Mouse (Mus musculus) gonadal fat pad, adult 2 months (tissue): ENCODE data around the gene Tsfm. TPM values are rescaled to one million over a fixed set of nuclear protein-coding genes. Genes with fewer than 3 reads are reported as not detected.

Experiments used
- DNase-seq: peaks from one replicate; pipeline ENCODE4 v3.0.0-alpha.2; 2012; ENCODE audit warnings: low read depth
- polyA plus RNA-seq: library from polyadenylated mRNA; depleted of rRNA; stranded (reverse); fragments of >200 nt; gene quantifications from 2 replicates; pipeline ENCODE4 v1.2.3, GENCODE M21; 2012

The Tsfm gene
- polyA plus RNA-seq, 1 experiment = 32.9 TPM

DNA sequence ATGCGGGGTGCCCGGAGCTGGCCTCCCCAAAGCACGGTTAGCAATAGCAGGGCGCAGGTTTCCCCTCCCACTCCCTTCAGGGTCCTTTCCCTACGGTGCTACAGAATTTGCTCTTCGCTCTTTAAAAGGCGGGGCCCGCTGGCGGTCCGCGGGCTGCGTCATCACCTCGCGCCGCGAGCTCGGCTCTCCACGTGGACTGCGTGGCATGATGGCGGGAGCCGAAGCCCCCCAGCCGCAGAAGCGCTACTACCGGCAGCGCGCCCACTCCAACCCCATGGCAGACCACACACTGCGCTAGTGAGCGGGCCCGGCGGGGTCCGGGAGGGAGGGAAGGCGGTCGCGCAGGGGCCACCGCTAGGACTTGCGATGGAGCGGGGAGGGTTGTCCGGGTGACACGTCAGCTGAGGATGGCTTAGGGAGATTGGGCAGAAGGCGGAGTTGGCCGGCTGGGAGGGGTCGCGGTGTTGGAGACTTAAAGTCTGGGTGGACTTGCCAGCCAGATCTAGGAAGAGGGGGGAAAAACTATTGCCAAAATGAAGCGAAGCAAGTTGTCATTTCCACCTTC is 11.2 kb upstream of the Tsfm start:
- DNase-seq = no peak

DNA sequence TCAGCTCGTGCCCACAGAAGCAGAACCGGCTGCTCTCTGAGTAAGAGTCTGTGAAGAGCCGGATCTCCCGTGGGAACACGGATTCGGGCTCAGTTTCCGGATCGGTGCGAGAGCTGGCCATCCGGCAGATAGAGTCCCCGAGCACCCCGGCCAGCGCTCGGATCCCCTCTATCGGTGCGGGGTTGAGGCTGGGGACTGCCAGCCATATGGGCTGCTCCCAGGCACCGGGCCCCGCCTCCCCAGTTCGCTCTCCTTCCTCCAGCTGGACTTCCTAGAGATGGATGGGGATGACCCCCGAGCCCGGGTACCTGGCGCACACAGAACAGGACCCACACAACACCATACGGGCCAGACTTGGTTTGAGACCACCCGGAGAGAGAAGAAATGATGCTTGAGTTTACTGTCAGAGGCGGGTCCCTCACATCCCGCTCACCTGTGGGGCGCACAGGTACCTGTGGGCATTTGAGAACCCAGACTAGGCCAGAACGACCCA is 10.7 kb upstream of the Tsfm start, which contains the start of the genes Mettl1 and Eef1akmt3:
Gene Mettl1 (plus strand): TSS at position 141 of the 493 bp plus-strand sequence.
Gene Eef1akmt3 (minus strand): TSS at position 240 of the 493 bp plus-strand sequence.
- no peak for DNase-seq

DNA sequence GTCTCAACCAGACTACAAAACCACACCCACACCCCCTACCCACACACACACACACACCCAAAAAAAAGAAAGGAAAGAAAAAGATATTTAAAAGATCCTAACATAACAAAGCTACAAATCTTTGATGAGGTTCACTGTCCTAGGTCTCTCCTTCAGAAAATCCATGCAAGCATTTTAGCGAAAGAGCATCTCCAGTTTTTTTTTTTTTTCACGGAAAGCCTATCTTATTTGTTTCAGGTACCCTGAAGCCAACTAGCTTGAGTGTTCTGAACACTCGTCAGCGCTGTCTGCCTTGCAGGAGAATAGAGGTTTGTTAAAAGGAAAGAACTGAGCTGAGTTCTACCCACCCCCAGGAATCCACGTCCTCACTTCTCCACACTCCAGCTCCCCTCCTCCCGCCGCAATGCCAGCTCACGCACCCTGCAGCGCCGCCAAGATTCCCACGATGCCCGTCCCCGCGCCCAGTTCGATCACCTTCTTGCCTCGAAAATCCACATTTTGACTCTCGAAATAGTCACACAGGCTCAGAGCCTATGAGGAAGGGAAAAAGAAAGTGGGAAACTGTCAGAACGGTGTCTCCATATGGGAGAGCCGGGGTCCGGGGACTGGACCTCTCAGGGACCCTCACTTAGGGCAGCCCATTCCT is 10.1 kb upstream of the Tsfm start:
- no peak for DNase-seq

DNA sequence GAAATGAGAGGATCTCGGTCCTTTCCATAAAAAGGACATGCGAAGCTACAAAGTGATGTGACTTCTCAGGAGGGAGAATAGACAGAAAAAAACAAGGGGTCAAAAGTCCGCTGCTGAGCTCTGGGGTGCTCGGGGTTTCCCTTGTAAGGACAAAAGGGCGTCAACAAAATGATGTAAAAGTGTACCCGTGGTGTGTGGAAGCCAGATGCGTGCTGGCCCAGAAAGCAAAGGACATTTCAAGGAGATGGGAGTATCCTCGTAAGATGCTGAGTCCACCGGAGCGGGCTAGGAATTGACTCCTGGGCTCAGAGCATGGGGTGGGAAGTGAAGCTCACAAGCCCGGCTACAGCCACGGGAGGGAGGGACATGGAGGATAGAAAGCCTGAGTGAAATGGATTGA is 7.0 kb upstream of the Tsfm start:
- no peak for DNase-seq

DNA sequence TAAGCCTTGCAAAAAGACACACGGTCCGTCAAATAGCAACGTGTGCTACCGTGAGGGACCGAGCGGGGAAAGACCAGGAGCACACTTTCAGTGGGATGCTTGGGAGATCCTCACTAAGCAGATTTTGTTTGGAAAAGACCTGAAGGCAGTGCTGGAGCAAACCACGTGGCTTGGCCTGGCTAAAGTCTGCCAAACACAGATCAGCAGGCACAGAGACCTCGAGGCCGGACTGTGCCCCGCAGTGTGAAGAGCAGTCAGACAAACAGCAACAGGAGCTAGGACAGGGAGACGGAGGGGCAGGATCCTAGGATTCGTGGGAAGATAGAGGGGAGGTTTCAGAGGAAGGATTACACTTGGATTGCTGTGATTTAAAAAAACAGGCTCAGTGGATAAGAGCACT is 5.6 kb upstream of the Tsfm start:
- DNase-seq = no peak

DNA sequence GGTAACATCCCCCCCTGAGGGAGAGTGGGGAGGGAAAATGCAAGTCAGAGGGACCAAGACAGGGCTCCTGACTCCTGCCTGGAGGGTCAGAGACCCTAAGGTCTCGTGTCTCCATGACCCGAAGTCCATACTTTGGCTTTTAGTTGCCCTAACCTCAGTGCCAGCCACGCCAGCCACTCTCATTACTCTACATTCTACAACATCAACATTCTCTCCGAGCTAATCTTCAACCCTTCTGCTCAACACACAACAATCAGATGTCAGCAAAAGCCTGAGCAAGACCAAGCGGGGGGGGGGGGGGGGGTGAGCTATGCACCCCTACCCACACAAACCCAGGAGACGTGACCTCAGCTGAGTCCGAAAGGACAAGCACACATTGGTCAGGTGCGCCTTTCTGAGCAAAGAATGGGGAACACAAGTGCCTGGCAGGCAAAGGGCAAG is 2.7 kb upstream of the Tsfm start:
- no peak for DNase-seq

DNA sequence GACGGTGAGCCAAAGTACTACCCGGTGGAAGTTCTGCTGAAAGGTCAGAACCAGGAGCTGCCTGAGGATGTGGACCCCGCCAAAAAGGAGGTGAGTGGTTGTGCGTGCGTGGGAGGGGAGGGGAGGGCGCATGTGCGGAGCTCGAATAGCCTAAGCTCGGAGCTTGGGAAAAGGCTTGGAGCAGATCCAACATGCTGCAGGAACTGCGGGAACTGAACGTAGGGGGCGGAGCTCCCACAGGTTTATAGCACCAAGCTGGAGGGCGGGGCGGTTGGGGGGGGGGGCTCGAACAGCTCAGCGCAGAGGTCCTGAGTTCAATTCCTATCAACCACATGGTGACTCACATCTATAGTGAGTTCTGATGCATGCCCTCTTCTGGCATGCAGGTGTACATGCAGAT is 12.2 kb downstream of the Tsfm start:
- DNase-seq = no peak

DNA sequence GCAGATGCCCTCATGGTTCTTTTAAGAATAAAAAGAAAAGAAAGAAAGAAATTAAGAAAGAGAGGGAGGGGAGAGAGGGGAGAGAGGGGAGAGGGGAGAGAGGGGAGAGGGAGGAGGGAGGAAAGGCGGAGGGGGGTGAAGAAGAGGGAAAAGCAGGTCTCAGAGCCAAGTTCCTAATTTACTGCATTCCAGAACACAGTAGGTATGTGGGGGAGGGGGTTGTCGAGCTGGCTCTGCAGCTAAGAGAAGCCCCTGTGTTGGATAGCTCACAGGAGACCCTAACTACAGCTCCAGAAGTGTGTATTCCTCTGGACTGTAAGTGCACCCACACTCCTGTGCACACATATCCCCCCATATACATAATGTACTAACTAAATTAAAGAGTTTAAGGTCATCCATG is 13.6 kb downstream of the Tsfm start:
- DNase-seq = no peak

DNA sequence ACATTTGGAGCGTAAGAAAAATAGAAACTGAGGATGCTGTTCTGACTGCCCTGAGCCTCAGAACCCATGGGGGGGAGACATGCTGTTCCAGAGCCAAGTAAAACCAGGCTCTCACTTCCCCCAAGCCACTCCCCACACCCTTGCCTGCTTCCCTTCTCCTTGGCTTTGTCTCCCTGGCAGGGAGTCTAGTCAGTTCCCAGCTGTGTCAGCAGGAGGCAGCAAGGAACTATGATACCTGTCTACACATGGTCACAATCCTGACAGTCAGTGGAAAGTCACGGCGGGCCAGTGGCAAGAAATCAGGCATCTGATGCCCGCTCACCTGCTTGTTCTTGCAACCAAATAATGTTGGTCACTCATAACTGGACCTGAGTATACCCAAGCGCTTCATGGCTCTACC is 14.2 kb downstream of the Tsfm start:
- no peak for DNase-seq

DNA sequence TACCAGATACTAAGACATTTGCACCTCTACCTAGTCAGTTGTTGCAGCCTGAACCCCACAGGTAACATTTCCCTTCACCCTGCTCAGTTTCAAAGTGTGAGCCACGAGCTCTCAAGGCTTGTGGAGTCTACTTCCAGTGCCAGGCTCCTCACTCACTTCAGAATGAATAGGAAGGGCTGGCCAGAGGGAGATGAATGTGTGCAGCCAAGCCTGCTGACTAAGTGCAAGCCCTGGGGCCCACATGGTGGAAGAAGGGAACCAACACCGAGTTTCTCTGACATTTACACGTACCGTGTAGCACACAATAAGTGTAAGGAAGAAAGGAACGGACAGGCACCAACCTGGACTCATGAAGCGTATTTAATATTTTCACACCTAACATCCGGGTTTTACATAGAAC is 26.8 kb downstream of the Tsfm start:
- no peak for DNase-seq

DNA sequence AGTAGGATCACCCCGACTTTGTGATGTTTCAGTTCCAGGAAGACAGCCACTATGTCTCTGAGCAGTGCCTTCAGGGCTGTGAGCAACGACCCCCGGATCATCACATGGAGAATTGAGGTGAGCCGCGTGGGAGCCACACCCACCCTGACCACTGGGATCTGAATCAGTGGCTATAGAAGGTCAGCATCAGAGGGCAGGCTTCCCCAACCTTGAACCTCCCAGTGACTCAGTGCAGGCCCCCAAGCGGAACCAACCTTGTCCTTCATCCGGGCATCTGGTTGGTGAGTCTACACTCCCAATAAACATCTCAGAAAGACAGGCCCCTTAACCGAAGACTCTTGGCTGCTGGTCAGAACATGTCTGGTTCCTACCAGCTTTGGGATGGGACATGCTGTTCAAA is 27.3 kb downstream of the Tsfm start:
- no peak for DNase-seq

DNA sequence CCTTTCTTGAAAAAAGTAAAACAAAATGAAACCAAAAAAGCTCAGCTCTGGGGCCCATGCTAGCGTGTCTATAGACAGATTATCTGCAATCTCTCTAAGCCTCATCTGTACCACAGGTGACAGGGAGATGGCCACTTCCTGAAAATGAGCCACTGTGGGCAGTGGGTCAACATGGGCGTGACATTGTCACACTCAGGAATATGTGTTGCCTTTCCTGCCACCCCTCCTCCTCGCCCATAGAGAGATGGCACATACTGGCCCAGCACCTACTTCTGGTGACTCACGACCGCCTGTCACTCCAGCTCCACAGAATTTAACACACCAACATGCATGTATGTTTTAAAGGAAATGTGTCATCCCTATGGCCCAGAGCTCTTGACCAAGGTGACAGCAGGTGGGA is 27.9 kb downstream of the Tsfm start:
- no peak for DNase-seq

DNA sequence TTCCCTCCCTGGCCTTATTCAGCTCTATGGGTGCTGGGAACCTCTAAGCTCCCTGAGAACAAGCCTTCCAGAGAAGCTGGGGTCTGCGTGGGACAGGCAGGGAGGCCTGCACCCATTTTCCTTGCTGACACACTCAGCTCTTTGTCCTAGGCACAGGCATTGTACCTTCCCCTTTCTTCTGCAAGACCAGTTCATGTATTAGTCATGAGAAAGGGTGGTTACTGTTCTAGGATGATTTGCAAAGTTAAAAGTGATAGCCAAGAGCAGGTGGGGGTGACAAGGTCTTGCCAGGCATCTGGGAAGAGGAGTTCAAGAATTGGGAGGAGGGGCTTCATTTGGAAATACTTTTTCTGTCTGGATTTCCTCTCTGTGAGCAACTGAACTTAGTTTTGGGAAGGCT is 28.6 kb downstream of the Tsfm start:
- DNase-seq = no peak

DNA sequence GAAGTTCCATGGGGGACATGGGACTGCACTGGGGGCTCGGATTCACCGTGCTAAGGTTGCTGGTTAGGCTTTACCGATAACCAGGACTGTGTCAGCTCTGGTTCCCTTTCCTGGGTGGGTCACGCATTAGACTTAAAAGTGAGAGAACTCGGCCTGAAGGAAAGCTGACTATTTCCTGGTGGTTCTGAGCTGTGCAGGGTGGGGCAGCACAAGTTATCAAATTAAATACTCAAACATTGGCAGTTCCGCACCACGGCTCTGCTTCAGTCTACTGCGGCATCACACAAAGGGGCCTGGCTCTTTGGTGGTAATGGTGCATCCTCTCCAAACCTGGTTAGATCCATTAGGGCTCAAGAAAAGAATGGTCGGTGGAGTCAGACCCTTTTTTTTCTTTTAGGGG is 29.3 kb downstream of the Tsfm start:
- DNase-seq = no peak

DNA sequence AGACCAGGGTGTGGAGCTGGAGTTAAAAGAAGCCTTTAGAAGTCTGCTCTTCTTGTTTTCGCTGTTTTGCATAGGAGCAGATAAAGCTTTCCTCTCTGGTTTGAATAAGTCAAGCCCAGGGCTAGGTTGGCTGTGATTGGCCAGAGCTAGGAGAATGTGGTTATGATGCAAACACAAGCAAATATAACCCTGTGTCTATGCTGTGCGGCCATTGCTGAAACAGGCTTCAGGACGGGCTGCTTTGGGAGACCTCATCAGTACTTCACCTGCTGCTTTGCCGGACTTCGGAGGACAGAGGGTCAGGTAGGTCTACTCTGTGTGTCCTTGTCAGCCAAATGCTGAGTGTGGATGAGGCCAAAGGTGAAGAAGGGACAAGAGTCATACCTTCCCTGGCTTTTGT is 30.1 kb downstream of the Tsfm start, which contains the start of gene Avil:
Gene Avil (plus strand): TSS at position 181 of the 400 bp plus-strand sequence.
- DNase-seq = no peak

DNA sequence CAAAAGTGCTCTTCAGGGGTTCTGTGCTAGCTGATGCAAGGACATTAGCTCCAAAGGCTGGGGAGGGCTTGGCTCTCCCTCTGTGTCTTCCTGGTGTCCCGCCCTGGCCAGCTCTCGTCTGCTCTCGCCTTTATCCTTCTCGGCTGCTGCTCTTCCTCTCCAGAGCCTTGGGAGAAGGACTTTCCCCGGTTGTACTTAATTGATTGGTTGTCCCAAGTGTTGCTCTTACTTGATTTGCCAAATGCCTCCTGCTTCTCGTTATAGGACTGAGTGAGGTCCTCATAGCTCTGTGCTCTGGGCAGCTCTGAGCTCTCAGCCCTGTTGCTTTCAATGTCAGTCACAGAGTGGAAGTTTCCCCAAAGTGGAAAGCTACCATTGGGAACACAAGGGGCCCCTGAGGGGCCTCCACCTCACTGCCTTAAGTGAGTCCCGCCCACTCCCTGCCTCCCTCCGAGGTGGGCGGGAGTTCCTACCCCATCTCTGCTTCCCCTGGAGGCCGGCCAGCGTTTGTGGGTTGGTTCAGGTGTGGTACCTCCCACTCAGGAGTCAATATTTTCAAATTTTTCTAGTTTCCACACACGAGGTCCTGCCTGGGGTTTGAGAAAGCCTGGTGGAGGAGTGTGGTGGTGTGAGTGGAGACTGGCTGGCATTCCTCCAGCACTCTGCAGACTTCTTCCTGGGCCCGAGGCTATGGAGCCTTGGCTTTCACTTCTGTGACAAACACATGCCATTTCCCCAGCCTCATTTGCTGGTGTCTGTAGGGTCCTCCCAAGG is 33.1 kb downstream of the Tsfm start:
- no peak for DNase-seq

DNA sequence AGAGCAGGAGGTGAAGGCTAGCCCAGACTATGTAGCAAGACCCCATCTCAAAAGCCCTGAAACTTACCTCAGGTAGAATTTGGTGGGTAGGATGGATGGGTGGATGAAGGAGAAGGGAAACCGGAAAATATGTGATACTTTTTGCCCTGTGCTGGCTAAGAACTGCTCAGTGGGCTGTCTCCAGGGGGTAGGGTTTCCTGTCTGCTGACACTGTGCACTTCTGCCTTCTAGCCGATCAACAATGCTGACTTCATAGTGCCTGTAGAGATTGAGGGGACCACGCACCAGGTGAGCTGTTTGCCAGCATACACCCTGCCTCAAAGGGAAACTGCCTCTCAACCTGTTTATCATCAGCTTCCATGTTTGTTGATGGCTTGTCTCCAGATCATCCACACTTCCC is 37.0 kb downstream of the Tsfm start:
- DNase-seq = no peak

DNA sequence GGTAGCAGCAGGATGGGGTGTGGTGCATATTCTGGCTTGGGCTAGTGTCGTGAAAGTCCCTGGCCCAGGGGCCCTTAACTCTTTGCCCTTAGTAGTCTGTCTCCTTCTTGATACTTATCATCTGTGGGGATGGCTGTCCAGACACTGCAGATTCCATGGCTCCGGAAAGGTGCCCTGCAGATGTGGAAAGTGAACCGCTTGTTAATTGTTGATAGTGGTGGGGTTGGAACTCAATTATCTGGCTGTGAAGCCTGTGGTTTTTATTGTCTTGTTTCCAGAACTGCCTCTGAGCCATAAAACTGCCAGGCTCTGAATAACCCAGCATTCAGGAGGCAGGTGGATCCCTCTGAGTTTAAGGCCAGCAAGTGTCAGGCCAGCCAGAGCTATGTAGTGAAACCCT is 39.0 kb downstream of the Tsfm start:
- DNase-seq = no peak

DNA sequence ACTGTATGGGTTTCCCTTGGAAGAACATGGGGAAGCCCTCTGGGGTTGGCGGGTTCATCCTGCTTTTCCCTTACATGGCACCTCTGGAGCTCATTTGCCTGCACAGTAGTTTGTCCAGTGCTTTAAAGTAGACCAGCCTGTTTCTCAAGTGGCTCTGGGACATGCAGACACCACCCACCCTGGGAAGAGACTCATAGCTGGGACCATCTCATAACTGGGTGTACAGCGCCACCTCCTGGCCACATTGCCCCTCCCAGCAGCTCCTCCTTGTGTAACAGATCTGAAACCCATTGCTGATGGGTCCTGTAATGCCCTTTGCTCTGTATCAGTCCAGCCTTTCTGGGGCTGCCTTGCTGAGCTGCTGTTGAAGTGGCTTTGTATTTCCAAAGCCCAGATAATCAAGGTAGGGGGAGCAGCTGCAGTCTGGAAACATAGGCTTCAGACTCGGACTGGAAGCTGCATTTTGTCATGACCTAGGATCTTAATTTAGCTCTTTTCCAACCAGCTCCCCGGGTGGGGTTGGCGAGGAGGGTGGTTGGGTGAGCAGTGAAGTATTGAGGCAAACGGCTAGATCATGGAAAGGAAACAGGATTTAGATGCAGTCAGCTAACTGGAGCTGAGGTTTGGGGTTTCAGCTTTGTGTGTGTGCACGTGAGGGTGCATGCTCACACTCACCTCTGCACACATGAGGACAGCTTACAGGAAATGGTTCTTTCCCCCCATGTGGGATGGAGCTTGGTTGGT is 40.2 kb downstream of the Tsfm start:
- DNase-seq = peak; percentile 64

DNA sequence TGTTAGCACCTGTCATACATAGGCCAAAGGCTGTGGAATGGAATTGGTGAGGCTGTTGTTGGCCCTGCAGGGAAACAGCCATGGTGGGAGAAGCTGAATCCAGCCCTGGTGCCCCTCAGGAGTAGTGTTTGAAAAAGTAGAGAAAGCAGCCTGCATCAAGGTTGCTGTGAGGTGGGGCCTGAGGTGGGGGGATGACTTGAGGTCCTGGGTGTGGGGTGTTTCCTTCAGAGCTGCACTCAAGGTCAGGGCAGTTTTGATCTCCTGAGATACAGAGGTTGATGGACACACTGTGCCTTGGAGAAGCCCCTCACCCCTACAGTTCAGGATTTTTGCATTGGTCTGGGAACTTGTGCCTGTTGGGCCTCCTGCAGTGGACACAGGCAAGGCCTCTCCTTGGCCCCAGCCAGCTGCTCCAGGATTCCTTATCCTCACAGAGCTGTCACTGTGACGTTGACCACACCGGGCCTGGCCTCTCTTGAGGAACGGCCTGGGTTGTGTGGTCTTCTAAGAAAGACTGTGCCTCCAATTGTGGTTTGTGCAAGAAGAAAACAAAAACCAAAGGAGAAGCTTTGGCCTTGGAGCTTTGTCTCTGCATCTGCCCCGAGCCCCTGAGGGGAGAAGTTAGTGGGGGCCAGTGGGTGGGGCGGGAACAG is 42.0 kb downstream of the Tsfm start:
- no peak for DNase-seq
